Mouse (Mus musculus): ENCODE data around the gene Notch2. TPM values are rescaled to one million over a fixed set of nuclear protein-coding genes. Genes with fewer than 3 reads are reported as not detected.

Gene Notch2
- polyA plus RNA-seq, 1 experiment, result not detected

- no peak for TF ChIP-seq GATA1 (IDR thresholded peaks at IDR 0.05; ENCODE audit: low read length)
Observed at GRCm38 (mm10) chr3:98105496-98105895, 92.2 kb downstream of the Notch2 start.

GRCm38 (mm10) chr3:98106115-98106514 is 92.8 kb downstream of the Notch2 start:
- TF ChIP-seq GATA1 (IDR thresholded peaks at IDR 0.05; ENCODE audit: low read length), result no peak

GRCm38 (mm10) chr3:98106590-98107313 is 93.4 kb downstream of the Notch2 start:
- no peak for TF ChIP-seq GATA1 (IDR thresholded peaks at IDR 0.05; ENCODE audit: low read length)

- no peak for TF ChIP-seq GATA1 (IDR thresholded peaks at IDR 0.05; ENCODE audit: low read length)
Observed at GRCm38 (mm10) chr3:98108416-98108815, 95.1 kb downstream of the Notch2 start.

- TF ChIP-seq GATA1 (IDR thresholded peaks at IDR 0.05; ENCODE audit: low read length), result no peak
Observed at GRCm38 (mm10) chr3:98108866-98109265, 95.5 kb downstream of the Notch2 start.

GRCm38 (mm10) chr3:98110610-98111009 is 97.3 kb downstream of the Notch2 start:
- TF ChIP-seq GATA1 (IDR thresholded peaks at IDR 0.05; ENCODE audit: low read length), result no peak

- TF ChIP-seq GATA1 (IDR thresholded peaks at IDR 0.05; ENCODE audit: low read length), result no peak
Observed at GRCm38 (mm10) chr3:98118252-98118651, 104.9 kb downstream of the Notch2 start.

- no peak for TF ChIP-seq GATA1 (IDR thresholded peaks at IDR 0.05; ENCODE audit: low read length)
Observed at GRCm38 (mm10) chr3:98119338-98119737, 106.0 kb downstream of the Notch2 start.

- no peak for TF ChIP-seq GATA1 (IDR thresholded peaks at IDR 0.05; ENCODE audit: low read length)
Observed at GRCm38 (mm10) chr3:98120884-98121283, 107.6 kb downstream of the Notch2 start.

GRCm38 (mm10) chr3:98127775-98128174 is 114.4 kb downstream of the Notch2 start:
- no peak for TF ChIP-seq GATA1 (IDR thresholded peaks at IDR 0.05; ENCODE audit: low read length)

- TF ChIP-seq GATA1 (IDR thresholded peaks at IDR 0.05; ENCODE audit: low read length), result no peak
Observed at GRCm38 (mm10) chr3:98128716-98129115, 115.4 kb downstream of the Notch2 start.

- TF ChIP-seq GATA1 (IDR thresholded peaks at IDR 0.05; ENCODE audit: low read length), result no peak
Observed at GRCm38 (mm10) chr3:98132636-98133035, 119.3 kb downstream of the Notch2 start.

- no peak for TF ChIP-seq GATA1 (IDR thresholded peaks at IDR 0.05; ENCODE audit: low read length)
Observed at GRCm38 (mm10) chr3:98141456-98141855, 128.1 kb downstream of the Notch2 start.

- no peak for TF ChIP-seq GATA1 (IDR thresholded peaks at IDR 0.05; ENCODE audit: low read length)
Observed at GRCm38 (mm10) chr3:98142862-98143261, 129.5 kb downstream of the Notch2 start.

- TF ChIP-seq GATA1 (IDR thresholded peaks at IDR 0.05; ENCODE audit: low read length), result no peak
Observed at GRCm38 (mm10) chr3:98145204-98145603, 131.9 kb downstream of the Notch2 start.

GRCm38 (mm10) chr3:98146471-98147410 is 133.4 kb downstream of the Notch2 start:
- no peak for TF ChIP-seq GATA1 (IDR thresholded peaks at IDR 0.05; ENCODE audit: low read length)
